Mouse (Mus musculus) thymus, adult 2 months (tissue): ENCODE measurements around the gene Dennd1c.

ENCODE experiments used
- CTCF ChIP-seq: fragments of 200-500 bp; IDR thresholded peaks from 2 replicates; pipeline ENCODE4 v1.5.1; 2012; ENCODE audit warnings: mild to moderate bottlenecking, control low read depth, low read length, moderate library complexity, borderline replicate concordance; ENCODE audit not compliant: control insufficient read depth, poor library complexity, insufficient read depth; ENCODE audit errors: extremely low read depth
- POLR2A ChIP-seq: fragments of 200-500 bp; IDR thresholded peaks from 2 replicates; pipeline ENCODE4 v1.6.1; 2012; ENCODE audit warnings: mild to moderate bottlenecking, low read length, control low read depth, moderate library complexity; ENCODE audit not compliant: control insufficient read depth, poor library complexity, insufficient read depth; ENCODE audit errors: extremely low read depth

- no peak for TF ChIP-seq CTCF
- TF ChIP-seq POLR2A, result no peak
Measured at GRCm38 (mm10) chr17:57061069-57061468, 17.2 kb downstream of the Dennd1c start.
